Mouse (Mus musculus) B cell, adult 67 days (primary cell): ENCODE results near the gene Acy3. TPM values are rescaled to one million over a fixed set of nuclear protein-coding genes. Genes with fewer than 3 reads are reported as not detected.

Experiments
- total RNA-seq, 2 experiments: library from RNA; stranded (reverse); gene quantifications; 4 replicates each; pipeline ENCODE4 v1.2.4; 2023

Acy3 gene
- total RNA-seq = not detected

GRCm38 (mm10) chr19:3986334-3986733 lies at the start of gene Acy3:
Gene Acy3, plus strand, starts transcription at chr19:3986570.

GRCm38 (mm10) chr19:3958470-3958869 lies 27.9 kb upstream of the Acy3 start, which contains the start of gene Aldh3b3:
Gene Aldh3b3, plus strand, starts transcription at chr19:3958645.

GRCm38 (mm10) chr19:3972229-3972628 lies 14.1 kb upstream of the Acy3 start, which contains the start of gene Aldh3b2:
Gene Aldh3b2, plus strand, starts transcription at chr19:3972328.

GRCm38 (mm10) chr19:3992416-3992815 lies 6.0 kb downstream of the Acy3 start, which contains the start of gene Tbx10:
Gene Tbx10, plus strand, starts transcription at chr19:3992752.

GRCm38 (mm10) chr19:4000119-4000900 lies 13.9 kb downstream of the Acy3 start, which contains the start of the genes Nudt8 and Gm49405:
Gene Nudt8, plus strand, starts transcription at chr19:4000580.
Gene Gm49405, plus strand, starts transcription at chr19:4000626.

GRCm38 (mm10) chr19:4003112-4003511 lies 16.7 kb downstream of the Acy3 start, which contains the start of gene Doc2g:
Gene Doc2g, plus strand, starts transcription at chr19:4003313.

GRCm38 (mm10) chr19:4012432-4013022 lies 26.2 kb downstream of the Acy3 start, which contains the start of gene Ndufv1:
Gene Ndufv1, minus strand, starts transcription at chr19:4012806.

GRCm38 (mm10) chr19:4037788-4038232 lies 51.4 kb downstream of the Acy3 start, which contains the start of gene Gstp1:
Gene Gstp1, minus strand, starts transcription at chr19:4037985.

Other genes with a start within 250 kb of the Acy3 start
- 100 to 1,000 TPM; 125 to 140 TPM for gene Kmt5b, start 219.1 kb upstream of the Acy3 start, total RNA-seq
- 10 to 100 TPM; 66.9 to 67.9 TPM for gene Chka, start 134.8 kb upstream of the Acy3 start, total RNA-seq
- 100 to 1,000 TPM; 149 to 153 TPM for gene Tcirg1, start 79.4 kb upstream of the Acy3 start, total RNA-seq
- 10 to 100 TPM; 91.9 to 93.5 TPM for gene Ndufs8, start 73.8 kb upstream of the Acy3 start, total RNA-seq
- gene Aldh3b1, start 56.8 kb upstream of the Acy3 start, total RNA-seq = 1 to 10 TPM; 7.3 to 8.9 TPM
- 100 to 1,000 TPM; 597 to 689 TPM for gene Unc93b1, start 51.4 kb upstream of the Acy3 start, total RNA-seq
- under 1 TPM in 1 of 2 experiments, not detected in 1; 0.20 TPM for gene Aldh3b3, start 27.9 kb upstream of the Acy3 start, total RNA-seq
- under 1 TPM in 1 of 2 experiments, not detected in 1; 0.84 TPM for gene Aldh3b2, start 14.2 kb upstream of the Acy3 start, total RNA-seq
- not detected for gene Tbx10, start 6.2 kb downstream of the Acy3 start, total RNA-seq
- 10 to 100 TPM; 24.9 to 29.1 TPM for gene Nudt8, start 14.0 kb downstream of the Acy3 start, total RNA-seq
- 1 to 10 TPM; 5.3 to 6.7 TPM for gene Gm49405, start 14.1 kb downstream of the Acy3 start, total RNA-seq
- gene Doc2g, start 16.7 kb downstream of the Acy3 start, total RNA-seq = 10 to 100 TPM; 11.0 to 13.3 TPM
- 10 to 100 TPM; 80.9 to 93.3 TPM for gene Ndufv1, start 26.2 kb downstream of the Acy3 start, total RNA-seq
- gene Gstp1, start 51.4 kb downstream of the Acy3 start, total RNA-seq = 100 to 1,000 TPM; 131 to 150 TPM
- gene Gstp2, start 59.5 kb downstream of the Acy3 start, total RNA-seq = 10 to 100 TPM; 11.4 to 26.4 TPM
- not detected for gene Gstp3, start 73.0 kb downstream of the Acy3 start, total RNA-seq
- not detected for gene Cabp2, start 95.0 kb downstream of the Acy3 start, total RNA-seq
- gene Cdk2ap2, start 110.6 kb downstream of the Acy3 start, total RNA-seq = 100 to 1,000 TPM; 114 to 121 TPM
- gene Pitpnm1, start 113.4 kb downstream of the Acy3 start, total RNA-seq = 100 to 1,000 TPM; 227 to 233 TPM
- 100 to 1,000 TPM; 101 to 110 TPM for gene Aip, start 139.3 kb downstream of the Acy3 start, total RNA-seq
- gene Gpr152, start 153.2 kb downstream of the Acy3 start, total RNA-seq = 1 to 10 TPM in 1 of 2 experiments, under 1 TPM in 1; 0.93 to 1.0 TPM
- gene Cabp4, start 157.5 kb downstream of the Acy3 start, total RNA-seq = 1 to 10 TPM; 1.6 to 2.2 TPM
- gene Coro1b, start 162.0 kb downstream of the Acy3 start, total RNA-seq = 100 to 1,000 TPM; 148 to 156 TPM
- 100 to 1,000 TPM; 391 to 415 TPM for gene Ptprcap, start 167.0 kb downstream of the Acy3 start, total RNA-seq
- gene Rps6kb2, start 176.8 kb downstream of the Acy3 start, total RNA-seq = 10 to 100 TPM; 47.4 to 56.4 TPM
- 100 to 1,000 TPM in 1 of 2 experiments, 10 to 100 TPM in 1; 89.2 to 117 TPM for gene Carns1, start 188.9 kb downstream of the Acy3 start, total RNA-seq
- gene Tbc1d10c, start 204.7 kb downstream of the Acy3 start, total RNA-seq = 100 to 1,000 TPM; 315 to 328 TPM
- gene Ppp1ca, start 205.5 kb downstream of the Acy3 start, total RNA-seq = 100 to 1,000 TPM; 431 to 450 TPM
- gene Rad9a, start 215.1 kb downstream of the Acy3 start, total RNA-seq = 10 to 100 TPM; 65.9 to 73.4 TPM
- gene Clcf1, start 227.7 kb downstream of the Acy3 start, total RNA-seq = 100 to 1,000 TPM; 161 to 176 TPM
- gene AC109138.7, start 227.8 kb downstream of the Acy3 start, total RNA-seq = not detected
- 100 to 1,000 TPM; 198 to 208 TPM for gene Pold4, start 245.3 kb downstream of the Acy3 start, total RNA-seq